Mouse (Mus musculus) gastrocnemius, postnatal 36 days (tissue): ENCODE data around the gene Ncoa7. TPM values are rescaled to one million over a fixed set of nuclear protein-coding genes. Genes with fewer than 3 reads are reported as not detected.
"Not testable (repeated sequence)": the region's sequence is repeated elsewhere in the genome, so short reads cannot be mapped to it uniquely, and the experiment has no call there.

ENCODE experiments used
- DNase-seq, 2 experiments: peaks; one replicate each; pipeline ENCODE4 v3.0.0; 2022
- intact Hi-C: fragments of 180-260 bp; cut with DNase I; formaldehyde crosslinking; loops from one replicate; pipeline ENCODE4 v1.15.1; 2025
- total RNA-seq, 2 experiments: library from RNA; stranded (reverse); gene quantifications; 2 replicates each; pipeline ENCODE4 v1.2.3; 2021

Ncoa7 gene
- total RNA-seq, 2 experiments from 2014 or later: 2.1 to 2.5 TPM

- intact Hi-C loops: no loop called here
- no peak for DNase-seq
Measured at GRCm38 (mm10) chr10:30789521-30789920, 13.6 kb downstream of the Ncoa7 start.

- intact Hi-C loops: no loop called here
- DNase-seq: no peak
Measured at GRCm38 (mm10) chr10:30788340-30788721, 14.8 kb downstream of the Ncoa7 start.

- DNase-seq: no peak
- intact Hi-C loops: no loop called here
Measured at GRCm38 (mm10) chr10:30787684-30788339, 15.3 kb downstream of the Ncoa7 start.

- no peak for DNase-seq
- intact Hi-C loops: no loop called here
Measured at GRCm38 (mm10) chr10:30786103-30786754, 16.9 kb downstream of the Ncoa7 start.

- intact Hi-C loops, DNase-seq: not testable (repeated sequence)
Measured at GRCm38 (mm10) chr10:30780921-30781320, 22.2 kb downstream of the Ncoa7 start.

- intact Hi-C loops: no loop called here
- peak; percentile 8 to 20 for DNase-seq
Measured at GRCm38 (mm10) chr10:30778240-30778639, 24.9 kb downstream of the Ncoa7 start.

- intact Hi-C loops: no loop called here
- DNase-seq: no peak
Measured at GRCm38 (mm10) chr10:30775987-30776386, 27.1 kb downstream of the Ncoa7 start.

GRCm38 (mm10) chr10:30775568-30775967 lies 27.6 kb downstream of the Ncoa7 start:
- intact Hi-C loops: no loop called here
- no peak for DNase-seq

GRCm38 (mm10) chr10:30774396-30774795 lies 28.7 kb downstream of the Ncoa7 start:
- DNase-seq: no peak
- intact Hi-C loops: no loop called here

GRCm38 (mm10) chr10:30773181-30773580 lies 29.9 kb downstream of the Ncoa7 start:
- intact Hi-C loops: no loop called here
- DNase-seq: no peak

GRCm38 (mm10) chr10:30771417-30772158 lies 31.5 kb downstream of the Ncoa7 start:
- no peak for DNase-seq
- intact Hi-C loops: no loop called here

GRCm38 (mm10) chr10:30768820-30769219 lies 34.3 kb downstream of the Ncoa7 start:
- intact Hi-C loops: no loop called here
- no peak for DNase-seq

- intact Hi-C loops: no loop called here
- DNase-seq: peak in 1 of 2 experiments; percentile 22
Measured at GRCm38 (mm10) chr10:30768250-30768649, 34.9 kb downstream of the Ncoa7 start.

- intact Hi-C loops: no loop called here
- DNase-seq: no peak
Measured at GRCm38 (mm10) chr10:30763179-30763770, 39.9 kb downstream of the Ncoa7 start.

- intact Hi-C loops: no loop called here
- no peak for DNase-seq
Measured at GRCm38 (mm10) chr10:30762284-30762964, 40.7 kb downstream of the Ncoa7 start.

GRCm38 (mm10) chr10:30759360-30760147 lies 43.6 kb downstream of the Ncoa7 start:
- DNase-seq: no peak
- intact Hi-C loops: no loop called here

GRCm38 (mm10) chr10:30756064-30756463 lies 47.1 kb downstream of the Ncoa7 start:
- intact Hi-C loops: no loop called here
- no peak for DNase-seq

GRCm38 (mm10) chr10:30754825-30755457 lies 48.2 kb downstream of the Ncoa7 start:
- intact Hi-C loops: no loop called here
- no peak for DNase-seq

GRCm38 (mm10) chr10:30754082-30754481 lies 49.0 kb downstream of the Ncoa7 start:
- DNase-seq: no peak
- intact Hi-C loops: no loop called here
